Mouse (Mus musculus) neural tube, embryonic 10.5 days (tissue): ENCODE data around the gene Arhgap42.
A peak's percentile ranks its signal among the peaks of the same experiment; 100 is the strongest.

ENCODE experiments used
- DNase-seq: peaks from one replicate; pipeline ENCODE4 v3.0.0-alpha.2; 2017; ENCODE audit warnings: low spot score; ENCODE audit errors: extremely low spot score

Gene Arhgap42

DNA sequence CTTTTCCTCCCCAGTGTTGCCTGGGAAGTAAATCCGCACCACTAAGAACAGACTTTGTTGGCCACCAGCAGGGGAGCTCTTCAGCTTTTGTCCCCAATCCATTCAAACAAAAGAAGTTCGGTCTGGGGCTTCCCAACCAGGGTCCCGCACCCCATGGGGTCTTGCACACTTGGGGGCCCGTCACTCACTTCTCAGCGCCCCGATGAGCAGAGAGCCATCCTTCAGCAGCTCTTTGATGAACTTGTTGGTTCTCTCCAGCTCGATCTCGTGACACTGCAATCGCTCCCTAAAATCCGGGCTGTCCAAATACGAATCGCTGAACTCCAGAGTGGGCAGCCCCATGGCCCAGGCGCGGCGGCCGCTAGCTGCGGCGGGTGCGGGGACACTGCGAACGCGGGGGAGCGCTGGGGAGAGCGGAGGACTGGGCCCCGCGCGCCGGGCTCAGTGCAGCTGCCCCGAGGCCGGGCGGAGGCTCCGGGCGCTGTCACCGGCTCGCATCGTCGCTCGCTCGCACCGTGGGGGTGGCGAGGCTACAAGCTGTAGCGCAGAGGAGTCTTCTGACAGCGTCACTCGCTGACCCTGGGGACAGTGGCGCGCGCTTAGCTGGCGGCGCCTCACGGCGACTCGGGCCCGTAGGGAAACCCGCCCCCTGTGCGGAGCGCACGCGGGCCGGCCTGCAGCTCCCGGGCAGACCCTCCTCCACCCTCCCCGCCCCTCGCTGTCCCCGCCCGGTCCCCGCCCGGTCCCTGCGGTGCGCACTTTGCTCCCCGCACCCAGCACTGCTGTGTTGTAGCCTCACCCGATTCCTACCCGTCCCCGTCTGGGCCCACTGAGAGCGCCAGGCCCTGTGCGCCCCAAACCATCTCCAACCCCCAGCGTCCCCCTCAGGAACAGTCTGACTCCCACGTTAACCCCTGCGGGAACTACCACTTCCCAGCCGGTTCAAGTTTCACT is at the start of gene Arhgap42:
TSS of gene Arhgap42 (minus strand) at position 664 of the 954 bp plus-strand sequence.
- DNase-seq = peak; percentile 82

DNA sequence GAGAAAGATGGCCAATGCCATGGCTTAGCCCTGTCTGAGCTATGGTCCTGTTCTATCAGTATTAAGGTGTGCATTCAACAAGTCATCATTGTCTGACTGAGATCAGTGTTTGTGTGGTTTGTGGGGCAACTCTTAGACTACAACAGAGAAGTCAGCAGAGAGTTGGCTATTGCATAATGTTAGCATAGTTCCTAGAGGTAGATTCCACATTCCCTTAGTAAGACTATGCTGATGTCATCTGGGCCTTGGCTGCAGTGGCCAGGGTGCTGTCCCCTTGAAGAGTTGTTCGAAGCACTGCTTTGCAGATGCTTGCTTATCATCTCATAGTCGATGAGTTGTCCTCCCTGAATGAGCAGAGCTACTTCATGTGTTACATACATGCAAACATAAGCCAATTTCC is 49.2 kb upstream of the Arhgap42 start:
- DNase-seq = no peak

DNA sequence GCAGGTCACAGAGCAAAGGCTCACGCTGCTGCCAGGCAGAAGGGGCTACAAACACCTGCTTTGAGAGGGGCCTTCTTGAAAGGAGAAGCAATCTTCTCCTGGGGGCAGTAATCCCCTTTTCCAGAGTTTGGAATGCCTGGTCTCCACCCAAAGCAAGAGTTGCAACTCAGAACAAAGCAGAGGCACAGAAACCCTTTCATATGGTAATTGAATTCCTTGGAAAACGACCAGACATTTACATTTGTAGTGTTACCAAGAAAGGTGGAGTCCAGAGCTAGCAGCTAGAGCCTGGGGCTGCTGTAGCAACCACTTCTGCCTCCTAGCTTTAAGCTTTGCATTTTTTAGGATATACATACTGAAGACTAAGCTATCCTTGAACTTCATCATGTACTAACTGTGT is 30.4 kb upstream of the Arhgap42 start:
- DNase-seq = no peak

DNA sequence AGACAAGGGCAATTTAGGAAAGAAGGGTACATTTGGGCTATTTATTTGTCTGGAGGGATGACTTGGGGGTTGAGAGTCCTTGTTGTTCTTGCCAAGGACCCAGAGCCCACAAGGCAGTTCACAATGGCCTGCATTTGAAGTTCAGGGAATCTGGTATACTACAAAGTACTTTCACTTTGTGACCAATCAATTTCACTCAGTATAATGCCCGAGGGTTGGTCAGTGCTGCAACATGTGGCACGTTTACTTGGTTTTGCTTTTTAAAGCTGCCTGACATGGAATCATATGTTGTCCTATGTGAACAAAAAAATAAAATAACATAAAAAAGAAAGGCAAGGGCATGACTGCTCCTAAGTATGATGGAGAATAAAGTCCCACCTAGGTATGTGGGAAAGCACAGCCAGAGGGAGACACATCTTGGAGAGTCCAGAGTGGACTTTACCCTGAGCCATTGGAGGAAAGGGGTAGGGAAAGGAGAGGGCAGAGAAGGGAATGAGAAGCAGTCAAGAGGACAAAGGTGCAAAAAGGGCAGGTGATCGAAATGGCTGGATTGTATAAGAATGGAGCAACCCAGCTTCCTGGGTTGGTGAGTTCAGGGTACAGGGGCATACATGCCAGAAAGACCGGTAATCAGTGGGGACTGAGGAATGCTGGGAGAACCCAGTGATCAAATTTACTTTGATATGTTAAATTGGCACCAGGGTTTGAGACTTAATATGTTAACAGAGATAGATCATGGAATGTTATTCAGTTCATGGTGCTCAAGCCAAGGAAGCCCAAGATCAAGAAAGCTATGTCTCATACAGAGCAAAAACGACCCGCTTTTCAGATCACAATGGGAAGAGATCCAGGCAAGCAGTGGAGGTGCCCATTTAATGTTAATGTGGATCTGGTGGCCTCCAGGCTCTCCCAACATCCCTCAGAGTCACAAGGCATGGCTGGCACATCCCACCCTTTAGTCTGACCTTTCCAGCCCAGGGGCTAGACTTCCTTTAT is 29.0 kb upstream of the Arhgap42 start:
- no peak for DNase-seq

DNA sequence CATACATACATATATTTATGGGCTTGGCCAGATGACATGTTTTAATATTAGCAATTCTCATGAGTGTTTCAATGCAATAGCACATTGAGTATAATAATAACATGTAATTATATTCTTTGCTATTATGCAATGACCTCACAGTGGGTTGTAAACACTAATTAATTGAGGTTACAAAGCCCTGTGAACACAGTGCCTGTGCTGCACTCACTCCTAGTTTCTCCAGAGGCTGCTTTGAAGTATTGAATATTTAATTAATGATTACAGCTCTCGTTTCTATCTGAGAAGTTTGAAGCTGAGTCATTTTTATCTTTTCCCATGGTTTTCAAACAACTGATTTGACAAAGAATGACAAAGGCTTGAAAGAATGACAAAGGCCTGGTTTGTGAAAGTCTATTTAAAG is 24.6 kb upstream of the Arhgap42 start:
- no peak for DNase-seq

DNA sequence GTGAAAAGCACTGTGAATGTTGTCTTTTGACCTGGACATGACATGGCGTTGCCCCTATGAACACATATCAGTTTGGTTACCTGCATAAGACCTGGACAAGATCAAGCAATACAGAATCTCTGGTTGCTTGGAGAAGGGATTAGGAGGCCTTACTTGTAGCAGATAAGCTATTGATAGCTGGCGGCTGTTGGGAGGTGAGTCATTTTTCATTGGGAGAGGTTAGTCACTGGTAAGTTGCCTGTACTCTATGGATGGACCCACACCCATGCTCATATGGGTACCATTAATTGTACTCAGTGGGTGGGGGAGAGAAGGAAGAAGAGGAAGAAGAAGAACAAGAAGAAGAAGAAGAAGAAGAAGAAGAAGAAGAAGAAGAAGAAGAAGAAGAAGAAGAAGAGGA is 23.6 kb upstream of the Arhgap42 start:
- DNase-seq = no peak

DNA sequence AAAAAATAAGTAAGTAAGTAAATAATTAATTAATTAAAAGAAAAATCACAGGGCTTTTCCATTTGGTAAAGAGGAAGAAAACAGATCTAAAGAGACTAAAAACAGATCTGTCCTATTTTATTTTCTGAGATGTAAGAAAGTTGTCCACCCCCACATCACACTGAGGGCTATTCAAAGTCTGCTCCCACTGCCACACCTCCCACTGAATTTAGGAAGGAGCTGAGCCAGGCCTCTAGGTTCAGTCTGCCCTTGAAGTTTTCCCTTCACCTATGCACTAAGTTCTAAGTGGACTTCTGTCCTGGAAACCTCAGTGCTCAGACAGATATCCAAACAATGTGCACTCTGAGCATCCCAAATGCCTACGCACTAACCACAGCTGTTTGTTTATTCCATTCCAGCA is 15.9 kb upstream of the Arhgap42 start:
- no peak for DNase-seq

DNA sequence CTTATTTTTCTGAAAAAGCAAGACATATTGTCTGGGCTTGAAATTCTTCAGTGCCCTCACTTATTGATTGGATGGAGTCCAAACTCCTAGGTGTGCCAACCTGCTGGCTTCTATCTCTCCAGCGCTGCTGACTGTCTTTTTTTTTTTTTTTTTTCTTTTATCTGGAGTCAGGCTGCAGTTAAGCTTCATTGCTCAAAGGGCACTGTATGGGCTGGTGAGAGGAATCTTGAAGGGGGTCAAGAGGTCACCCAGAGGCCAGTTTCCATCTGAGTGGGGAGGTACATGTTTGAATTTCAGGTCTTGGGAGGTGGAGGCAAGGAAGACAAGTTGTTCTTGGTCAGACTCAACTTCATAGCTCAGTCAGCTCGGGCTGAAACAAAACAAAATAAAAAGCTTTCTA is 9.6 kb upstream of the Arhgap42 start:
- no peak for DNase-seq

DNA sequence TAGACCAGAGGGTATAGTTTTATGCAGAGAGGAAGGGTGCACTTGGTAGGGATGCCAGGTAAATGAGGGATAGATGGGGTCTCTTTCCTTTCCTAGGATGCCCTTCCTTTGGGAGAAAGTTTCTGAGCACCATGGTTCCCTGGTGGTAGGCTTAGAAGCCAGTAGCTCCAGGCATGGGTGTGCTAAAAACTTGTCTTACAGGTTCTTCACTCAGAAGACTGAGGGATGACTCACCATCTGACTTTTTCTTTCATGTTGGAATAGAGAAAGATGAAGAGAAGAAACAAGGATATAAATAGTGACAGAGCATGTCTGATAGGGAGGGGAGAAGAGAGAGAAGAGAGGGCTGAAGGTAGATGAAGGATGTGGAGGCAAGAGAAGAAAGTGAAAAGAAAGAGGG is 7.1 kb upstream of the Arhgap42 start:
- DNase-seq = no peak

DNA sequence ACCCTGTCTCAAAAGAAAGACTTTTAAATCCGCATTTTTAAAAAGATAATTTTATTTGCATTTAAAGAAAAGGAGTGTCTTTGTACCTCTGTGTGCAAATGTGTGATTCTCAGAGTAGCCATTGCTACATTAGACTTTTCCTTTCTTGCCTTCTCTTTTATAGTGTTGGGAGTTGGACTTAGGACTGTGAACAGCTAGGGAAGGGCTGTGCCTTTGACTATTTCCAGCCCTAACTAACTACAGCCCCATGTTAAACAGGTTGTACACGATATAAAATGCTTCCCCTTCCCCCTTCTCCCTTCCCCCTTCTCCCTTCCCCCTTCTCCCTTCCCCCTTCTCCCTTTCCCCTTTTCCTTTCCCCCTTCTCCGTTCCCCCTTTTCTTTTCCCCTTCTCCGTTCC is 4.9 kb upstream of the Arhgap42 start:
- DNase-seq = no peak

DNA sequence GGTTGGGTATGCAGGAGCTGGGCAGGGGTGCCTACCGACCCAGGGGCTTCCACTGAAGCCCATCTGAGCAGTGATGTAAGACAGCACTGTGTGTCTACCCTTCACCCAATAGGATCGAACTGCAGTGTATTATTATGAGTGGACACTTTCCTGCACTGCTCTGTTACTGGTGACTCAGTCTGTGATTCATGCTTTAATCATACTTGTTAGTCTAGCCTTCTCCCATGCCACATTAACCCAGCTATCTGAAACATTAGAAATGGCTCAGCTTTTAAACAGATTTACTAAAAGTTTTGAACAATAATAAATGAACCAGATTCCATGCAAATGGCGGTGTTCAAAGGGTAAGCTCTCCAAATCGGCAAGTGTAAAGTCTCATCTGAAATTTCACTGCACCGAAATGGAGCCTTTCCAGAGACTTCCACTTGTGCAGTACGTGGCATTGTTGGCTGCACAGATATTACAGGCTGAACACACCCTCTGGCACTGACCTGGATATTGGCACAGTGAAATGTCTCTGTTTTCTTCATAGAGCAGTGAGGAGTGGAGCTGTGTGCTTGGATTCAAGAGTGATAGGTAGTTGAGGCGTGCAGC is 2.4 kb upstream of the Arhgap42 start:
- no peak for DNase-seq

DNA sequence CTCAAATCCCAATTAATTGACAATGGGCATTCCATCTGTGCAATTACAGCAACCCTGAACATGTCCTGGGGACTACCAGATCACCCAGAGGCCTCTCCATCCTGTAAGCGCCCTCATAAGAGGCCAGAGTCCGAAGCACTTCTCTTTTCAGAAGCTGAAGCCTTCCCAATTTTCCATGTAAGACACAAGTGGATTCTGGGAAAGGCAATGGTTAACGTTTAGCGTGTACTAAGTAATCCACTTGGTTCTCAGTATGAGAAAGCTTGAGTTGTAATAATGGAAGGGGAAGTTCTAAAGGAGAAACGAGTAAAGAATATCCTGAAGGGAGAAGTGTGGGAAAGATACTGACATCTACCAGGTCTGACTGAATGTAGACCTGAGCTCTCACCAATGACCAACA is 1.4 kb downstream of the Arhgap42 start:
- DNase-seq = no peak

DNA sequence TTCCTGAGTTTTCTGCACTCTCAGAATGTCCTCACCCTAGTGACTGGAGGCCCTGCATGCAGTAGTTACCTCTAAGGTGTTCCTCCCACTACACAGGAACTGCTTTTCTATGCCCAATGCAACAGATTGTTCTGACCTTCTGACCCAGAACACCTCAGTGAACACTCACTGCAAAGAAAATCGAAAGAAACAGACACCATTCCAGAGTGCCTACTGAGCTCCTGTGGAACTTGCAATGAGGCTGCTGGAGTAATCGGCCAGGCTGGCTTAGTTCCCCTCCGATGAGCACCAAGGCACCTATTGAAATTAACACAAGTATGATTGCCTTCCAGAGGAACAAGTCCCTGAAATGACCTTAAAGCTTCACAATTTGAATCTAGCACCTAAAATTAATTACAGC is 9.2 kb downstream of the Arhgap42 start:
- DNase-seq = no peak

DNA sequence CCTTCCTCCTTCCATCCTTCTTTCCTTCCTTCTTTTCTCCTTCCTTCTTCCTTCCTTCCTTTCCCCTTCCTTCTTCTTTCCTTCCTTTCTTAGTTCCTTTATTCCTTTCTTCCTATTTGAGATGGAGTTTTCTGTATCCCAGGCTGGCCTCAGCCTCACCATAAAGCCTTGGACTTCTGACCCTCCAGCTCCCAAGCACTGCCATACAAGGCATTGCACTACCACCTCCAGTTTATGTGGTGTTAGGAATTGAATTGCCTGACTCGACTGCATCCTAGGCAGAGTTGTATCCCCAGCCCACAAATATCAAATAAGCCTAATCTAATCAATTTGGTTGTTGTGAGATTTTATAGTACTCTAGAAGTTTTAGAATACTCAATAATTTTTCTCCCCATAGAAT is 14.1 kb downstream of the Arhgap42 start:
- no peak for DNase-seq

DNA sequence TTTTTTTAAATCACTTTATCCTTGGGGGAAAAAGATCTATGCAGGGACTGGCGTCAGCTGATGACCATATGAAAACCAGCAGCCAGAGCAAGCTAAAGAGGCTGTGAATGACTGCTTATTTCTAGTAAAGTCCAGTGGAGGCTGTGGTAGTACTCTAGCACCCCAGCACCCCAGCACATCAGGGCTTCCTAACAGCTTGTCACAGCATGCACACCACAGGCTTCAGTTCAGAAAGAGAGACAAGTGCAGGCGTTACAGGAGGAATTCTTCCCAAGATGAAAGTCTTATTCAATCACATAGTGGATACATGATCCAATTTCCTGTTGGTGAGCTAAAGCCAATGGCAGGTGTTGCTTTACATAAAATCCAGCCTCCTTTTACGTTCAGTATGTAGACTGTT is 15.5 kb downstream of the Arhgap42 start:
- DNase-seq = no peak

DNA sequence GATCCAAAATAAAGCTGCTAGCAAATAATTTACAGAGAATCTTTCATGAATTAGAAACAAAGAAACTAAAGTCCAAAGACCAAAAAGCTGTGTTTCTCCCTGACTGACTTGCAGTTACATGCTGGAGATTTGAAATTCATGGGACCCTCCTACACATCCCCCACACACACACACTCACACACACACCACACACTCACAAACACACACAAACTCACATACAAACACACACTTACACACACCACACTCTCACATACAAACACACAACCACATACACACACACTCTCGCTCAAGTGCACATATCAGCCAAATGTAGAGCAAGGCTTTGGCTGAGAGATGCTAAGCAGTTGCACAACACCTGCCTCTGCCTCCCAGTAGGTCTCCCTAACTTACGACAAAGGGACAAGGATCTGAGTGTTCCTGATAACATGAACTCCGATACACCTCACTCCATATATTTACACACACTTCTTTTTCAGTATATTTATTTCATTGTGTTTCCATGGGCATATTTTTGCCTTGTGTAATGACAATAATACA is 16.9 kb downstream of the Arhgap42 start:
- DNase-seq = no peak

DNA sequence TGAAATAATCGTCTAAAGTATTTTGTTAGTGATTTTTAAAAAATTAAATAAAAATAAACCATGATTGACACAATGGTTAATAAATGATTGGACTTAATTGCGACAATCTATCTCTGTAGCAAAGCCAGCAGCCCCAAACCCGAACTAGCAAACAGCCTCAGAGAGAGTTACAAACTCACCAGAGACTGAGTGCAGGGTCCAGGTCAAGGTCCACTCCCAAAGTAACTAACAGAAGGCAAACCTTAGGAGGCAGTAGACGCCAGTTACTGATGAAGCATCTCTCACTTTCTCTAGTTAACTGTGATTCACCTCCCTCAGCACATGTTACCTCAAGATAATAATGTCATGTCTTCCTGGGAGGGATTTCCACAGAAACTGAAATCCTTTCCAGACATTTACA is 17.7 kb downstream of the Arhgap42 start:
- no peak for DNase-seq

DNA sequence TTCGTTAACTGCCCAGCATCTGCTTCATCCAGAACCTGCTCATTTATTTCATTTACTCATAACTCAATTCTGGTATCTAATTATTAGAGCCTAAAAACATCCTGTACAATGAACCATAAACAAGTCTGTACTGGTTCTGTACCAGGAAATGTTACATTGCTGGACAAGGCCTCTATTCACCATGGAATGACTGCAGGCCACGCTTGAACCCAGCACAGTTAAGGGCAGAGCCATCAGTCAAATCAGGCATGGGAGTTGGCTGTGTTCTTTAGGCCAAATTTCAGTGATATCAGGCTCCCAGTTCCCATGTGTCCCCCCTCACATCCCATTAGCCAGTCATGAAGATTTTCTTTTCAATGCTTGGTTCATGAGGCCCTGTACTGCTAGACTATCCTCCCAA is 20.6 kb downstream of the Arhgap42 start:
- DNase-seq = no peak

DNA sequence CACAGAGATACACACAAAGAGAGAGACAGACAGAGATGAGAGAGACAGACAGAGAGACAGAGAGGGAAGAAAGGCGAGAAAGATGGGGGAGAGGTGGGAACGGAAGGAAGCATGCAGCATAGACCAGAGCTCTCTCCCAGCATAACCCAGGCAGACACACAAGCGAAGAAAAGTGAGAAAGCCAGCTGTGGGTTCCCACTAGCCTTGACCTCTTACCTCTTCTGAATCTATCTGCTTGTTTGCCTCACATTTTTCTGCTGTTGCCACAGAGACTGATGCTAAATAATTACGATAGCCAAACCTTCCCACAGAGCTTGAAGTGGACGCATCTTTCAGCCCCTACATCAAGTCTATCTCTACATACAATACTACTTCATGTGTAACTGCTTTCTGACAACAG is 24.1 kb downstream of the Arhgap42 start:
- DNase-seq = no peak

DNA sequence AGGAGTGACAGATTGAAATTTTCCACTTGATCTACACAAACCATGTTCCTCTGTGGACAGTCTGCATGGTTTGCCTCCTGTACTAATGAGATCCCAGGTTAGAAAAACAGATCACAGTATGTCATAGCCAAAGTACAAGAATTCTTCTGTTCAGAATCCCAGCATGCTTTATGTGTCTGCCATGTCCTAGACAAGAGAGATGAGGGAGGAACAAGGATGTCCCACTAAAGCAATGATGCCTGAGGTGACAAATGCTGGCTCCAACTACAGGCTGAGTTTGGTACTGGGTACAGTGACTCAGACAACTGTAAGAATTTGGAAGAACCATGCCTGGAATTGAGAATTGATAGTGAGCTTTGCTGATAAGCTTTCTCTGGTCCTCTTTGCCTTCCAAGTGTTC is 24.6 kb downstream of the Arhgap42 start:
- no peak for DNase-seq

DNA sequence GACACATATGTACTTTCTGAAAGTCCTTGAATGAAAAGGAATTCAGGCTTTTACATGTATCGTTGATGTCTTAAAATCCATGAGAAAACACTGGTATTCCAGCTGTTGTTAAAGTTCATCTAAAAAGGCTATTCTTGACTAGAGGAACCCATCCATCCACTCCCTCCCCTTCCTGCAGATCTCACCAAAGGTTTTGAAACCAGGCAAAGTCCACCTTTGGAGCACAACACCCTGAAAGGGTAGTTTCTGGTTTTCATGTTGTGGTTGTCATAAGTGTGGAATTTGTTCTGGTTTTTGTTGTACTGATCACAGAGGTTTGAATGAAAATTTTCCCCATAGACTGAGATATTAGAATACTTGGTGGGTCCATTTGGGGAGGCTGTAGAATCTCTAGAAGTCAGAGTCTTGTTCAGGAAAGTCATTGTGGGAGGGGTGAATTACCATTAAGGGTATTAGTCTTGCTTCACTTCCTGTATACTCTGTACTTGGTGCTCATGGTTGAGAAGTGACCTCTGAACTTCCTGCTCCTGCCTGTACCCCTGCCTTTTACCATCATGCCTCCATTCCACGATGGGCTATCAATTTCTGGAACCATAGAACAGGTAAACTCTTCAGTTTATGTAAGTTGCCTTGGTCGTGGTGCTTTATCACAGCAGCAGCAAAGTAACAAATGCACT is 27.4 kb downstream of the Arhgap42 start:
- no peak for DNase-seq
